In genomic region chr9:121555395-121556000, GRCm38 (mm10) we compare ENCODE assay signal across 9 mouse cellular contexts.
A peak's percentile ranks its signal among the peaks of the same experiment; 100 is the strongest.
DNase-seq lines count a peak whose midpoint lies in the region; ATAC-seq and TF ChIP-seq lines count a peak whose summit lies in the region.
"Had no signal": no experiment of that assay in that cellular context is flagged by ENCODE, and none has a peak within 500 bp of the region (broad histone marks: within the 10 kb centered on the region; RNA-seq: fewer than 3 reads in every experiment).

No protein-coding gene starts in this region.

- 58% methylated on average over 9 of the region's 9 CpGs for WGBS in kidney, embryonic 14.5 days
- WGBS in forebrain, embryonic 15.5 days: 16% methylated on average over 9 of the region's 9 CpGs
- WGBS in limb, embryonic 14.5 days: 38% methylated on average over 9 of the region's 9 CpGs

- ATAC-seq in kidney, embryonic 14.5 days (ENCODE audit: low FRiP score, low TSS enrichment): no peak
- peak; percentile 68 for ATAC-seq in forebrain, embryonic 15.5 days (replicated peaks)
- ATAC-seq in limb, embryonic 14.5 days (ENCODE audit: low FRiP score, low read depth): peak; percentile 82
- ATAC-seq: Patski had no signal

- no peak overlapping the region for H3K9ac ChIP-seq in kidney, embryonic 14.5 days (ENCODE audit: low read depth, low read length)
- no peak overlapping the region for H3K9ac ChIP-seq in forebrain, embryonic 15.5 days (replicated peaks)
- H3K9ac ChIP-seq in limb, embryonic 14.5 days (ENCODE audit: low read depth, low read length, severe bottlenecking): no peak overlapping the region

- H3K4me1 ChIP-seq in kidney, embryonic 14.5 days (ENCODE audit: control insufficient read depth, insufficient read depth, low read length): no peaks in the 10 kb centered on the region
- H3K4me1 ChIP-seq in forebrain, embryonic 15.5 days: peaks cover 27% of the 10 kb centered on the region
- peaks cover 4% of the 10 kb centered on the region; the same call in 1 of the 2 replicates for H3K4me1 ChIP-seq in limb, embryonic 14.5 days (ENCODE audit: control insufficient read depth, insufficient read depth, low read length)

- DNase-seq in kidney, adult 11 months: peak; percentile 9
- DNase-seq in kidney, adult 9 months: peak; percentile 44
- peak; percentile 83 for DNase-seq in limb, embryonic 14.5 days (ENCODE audit: low spot score)
- peak; percentile 27 for DNase-seq in skeletal muscle tissue, adult 2 months (ENCODE audit: low read depth, low spot score)
- no peak for DNase-seq in thymus, postnatal 36 days
- no peak for DNase-seq in cerebellum, adult 9-11 months

- no peaks in the 10 kb centered on the region for H3K36me3 ChIP-seq in kidney, embryonic 14.5 days (ENCODE audit: control insufficient read depth, insufficient read depth, low read length)
- no peaks in the 10 kb centered on the region for H3K36me3 ChIP-seq in forebrain, embryonic 15.5 days
- H3K36me3 ChIP-seq in limb, embryonic 14.5 days (ENCODE audit: control insufficient read depth, insufficient read depth, low read length): no peaks in the 10 kb centered on the region

- H3K9me3 ChIP-seq in kidney, embryonic 14.5 days (ENCODE audit: control insufficient read depth, low read length): no peaks in the 10 kb centered on the region
- no peaks in the 10 kb centered on the region for H3K9me3 ChIP-seq in forebrain, embryonic 15.5 days
- H3K9me3 ChIP-seq in limb, embryonic 14.5 days (ENCODE audit: control insufficient read depth, low read length): no peaks in the 10 kb centered on the region

- H3K4me2 ChIP-seq in kidney, embryonic 14.5 days (replicated peaks; ENCODE audit: low read depth, low read length): no peak overlapping the region
- H3K4me2 ChIP-seq in forebrain, embryonic 15.5 days (replicated peaks): no peak overlapping the region
- H3K4me2 ChIP-seq in limb, embryonic 14.5 days (replicated peaks; ENCODE audit: low read depth, low read length, severe bottlenecking): no peak overlapping the region

- H3K27me3 ChIP-seq in kidney, embryonic 14.5 days (ENCODE audit: control insufficient read depth, insufficient read depth, low read length): no peaks in the 10 kb centered on the region
- no peaks in the 10 kb centered on the region for H3K27me3 ChIP-seq in forebrain, embryonic 15.5 days
- H3K27me3 ChIP-seq in limb, embryonic 14.5 days (ENCODE audit: control insufficient read depth, insufficient read depth, low read length): no peaks in the 10 kb centered on the region

- H3K4me3 ChIP-seq in kidney, embryonic 14.5 days (ENCODE audit: low read length): no peak overlapping the region
- H3K4me3 ChIP-seq in forebrain, embryonic 15.5 days: no peak overlapping the region
- no peak overlapping the region for H3K4me3 ChIP-seq in limb, embryonic 14.5 days (replicated peaks; ENCODE audit: low read length)

- TF ChIP-seq POLR2A in limb, embryonic 14.5 days (IDR thresholded peaks at IDR 0.05; ENCODE audit: borderline replicate concordance, extremely low read depth, insufficient read depth, insufficient read length): no peak

- H3K27ac ChIP-seq in kidney, embryonic 14.5 days (ENCODE audit: low read depth, low read length): no peak overlapping the region
- no peak overlapping the region for H3K27ac ChIP-seq in forebrain, embryonic 15.5 days (replicated peaks)
- H3K27ac ChIP-seq in limb, embryonic 14.5 days (replicated peaks; ENCODE audit: low read depth, low read length): no peak overlapping the region

Comparison
In these comparisons a context has a peak if more than half of its experiments do, and no peak if none do; other contexts are left out.
1. DNase-seq: peak in kidney, adult 11 months (single experiment), kidney, adult 9 months (single experiment), limb, embryonic 14.5 days (single experiment) and skeletal muscle tissue, adult 2 months (single experiment); none in thymus, postnatal 36 days (0 of 2) and cerebellum, adult 9-11 months (single experiment).